Mouse (Mus musculus) v-Abl transformed pro-B cells (cell line): ENCODE results near the gene Olfr586.

Source experiments
- in situ Hi-C, 2 experiments: fragments of 400-800 bp; cut with MboI; formaldehyde crosslinking; loops; one replicate each; pipeline ENCODE4 v1.15.1; 2025; ENCODE audit not compliant: unreplicated experiment in 2 of 2

The Olfr586 gene

DNA sequence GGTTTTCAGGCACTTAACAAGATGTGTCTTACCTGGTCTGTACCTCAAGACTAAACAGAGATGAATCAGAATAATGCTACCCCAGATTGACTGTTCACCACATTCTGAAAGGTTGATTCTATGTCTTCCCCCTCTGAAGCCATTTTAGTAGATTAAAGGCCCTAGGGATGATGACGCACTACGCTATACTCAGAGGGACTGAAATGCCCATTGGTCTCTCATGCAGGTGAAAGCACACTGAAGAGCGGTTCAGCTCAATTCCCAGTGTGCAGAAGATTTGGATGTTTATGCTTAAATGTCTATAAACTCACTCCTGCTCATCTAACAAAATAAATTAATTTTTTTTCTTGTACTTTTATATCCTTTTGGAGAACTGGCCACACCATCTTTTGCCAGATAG lies at the start of gene Olfr586:
Gene Olfr586 (minus strand): TSS at position 101 of the 400 bp plus-strand sequence.
- in situ Hi-C loops, result no loop called here

DNA sequence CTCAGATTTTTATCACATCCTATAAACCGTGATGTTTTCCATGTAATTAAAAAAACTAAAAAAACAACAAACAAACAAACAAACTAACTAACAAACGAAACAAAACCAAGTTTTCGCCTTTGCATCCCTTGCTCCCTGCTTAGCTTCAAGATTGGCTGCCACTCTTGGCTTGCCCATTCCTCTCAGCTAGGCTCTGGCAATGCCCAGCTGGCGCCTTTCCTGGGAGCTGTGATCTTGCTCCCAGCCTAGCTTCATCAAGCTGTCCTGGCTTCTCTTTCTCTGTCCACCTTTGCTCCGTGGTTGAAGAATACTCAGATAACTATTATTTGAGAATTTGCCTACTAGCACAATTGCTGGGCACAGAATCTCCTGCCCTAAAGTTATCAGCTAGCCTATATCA lies 44.3 kb upstream of the Olfr586 start:
- in situ Hi-C loops, result no loop called here

DNA sequence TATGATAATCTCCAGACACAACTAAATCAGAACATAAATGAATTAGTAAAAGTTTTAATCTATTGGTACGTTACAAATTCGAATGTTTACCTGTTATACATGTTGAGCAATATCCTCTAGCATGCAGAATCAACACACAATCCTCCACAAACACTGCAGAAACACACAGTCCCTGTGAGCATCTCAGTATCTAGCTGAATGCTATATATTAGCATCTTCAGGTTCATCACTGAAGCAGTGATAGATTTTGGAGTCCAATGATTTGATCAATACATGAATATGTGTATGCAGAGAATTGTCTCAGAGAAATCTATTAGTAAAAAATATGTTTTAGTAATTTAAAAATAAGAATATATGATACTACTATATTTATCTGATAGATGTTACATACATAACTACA lies 30.8 kb upstream of the Olfr586 start, which contains the start of gene Olfr589:
Gene Olfr589 (minus strand): TSS at position 101 of the 400 bp plus-strand sequence.
- in situ Hi-C loops, result no loop called here

DNA sequence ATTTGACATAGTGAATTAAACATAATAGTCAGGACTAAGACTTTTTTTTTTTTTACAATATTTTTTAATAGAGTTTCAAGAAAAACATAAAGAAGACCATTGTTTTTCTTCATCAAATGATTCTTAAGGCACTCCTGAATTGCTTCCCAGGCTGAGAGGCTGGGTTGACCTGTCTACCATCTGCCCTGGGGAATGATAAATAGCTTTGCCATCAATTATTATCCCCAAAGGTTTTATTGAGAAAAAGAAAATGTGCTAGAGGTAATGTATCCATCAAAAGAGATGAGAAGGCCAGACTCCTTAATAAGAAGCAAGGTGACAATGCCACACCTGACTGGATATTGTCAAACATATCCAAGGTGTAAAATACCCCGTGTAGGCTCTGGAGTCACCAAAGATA lies 15.1 kb upstream of the Olfr586 start, which contains the start of gene Olfr588-ps1:
Gene Olfr588-ps1 (plus strand): TSS at position 301 of the 400 bp plus-strand sequence.
- in situ Hi-C loops, result no loop called here

DNA sequence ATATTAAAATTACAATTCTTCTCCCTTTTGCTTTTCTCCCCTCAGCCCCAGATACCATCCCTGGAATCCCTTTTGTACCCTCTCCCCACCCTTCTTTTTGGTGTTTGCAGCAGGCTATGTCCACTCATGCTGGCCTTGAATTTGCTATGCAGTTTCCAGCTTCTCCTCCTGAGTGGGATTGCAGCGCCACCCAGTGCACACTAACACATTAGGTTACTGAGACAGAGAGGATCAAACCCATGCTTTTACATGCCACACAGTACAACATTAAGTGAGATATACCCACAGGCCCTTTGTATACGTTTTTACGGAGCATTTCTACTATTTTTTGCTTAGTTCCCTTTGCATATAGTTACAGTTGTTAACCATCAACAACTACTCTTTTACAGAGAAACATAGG lies 6.0 kb downstream of the Olfr586 start:
- in situ Hi-C loops, result no loop called here

DNA sequence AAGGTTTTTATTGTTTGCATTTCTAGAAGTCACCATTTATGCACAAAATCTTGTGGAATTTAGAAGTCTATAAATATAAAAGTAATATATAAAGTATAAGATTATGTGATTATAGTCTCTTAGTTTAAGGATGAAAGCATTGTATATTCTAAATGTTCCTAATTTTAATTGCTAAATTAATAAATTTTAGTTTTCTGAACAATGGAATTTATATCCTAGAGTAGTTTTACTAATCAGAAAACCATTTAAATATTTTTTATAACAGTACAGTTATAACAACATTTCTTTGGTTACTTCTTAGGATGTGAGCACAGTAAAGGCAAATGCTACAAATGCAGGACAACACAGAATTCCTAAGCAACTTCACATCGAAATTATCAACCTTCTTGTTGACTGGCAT lies 28.0 kb downstream of the Olfr586 start, which contains the start of gene Olfr585:
Gene Olfr585 (plus strand): TSS at position 301 of the 400 bp plus-strand sequence.
- in situ Hi-C loops, result no loop called here

DNA sequence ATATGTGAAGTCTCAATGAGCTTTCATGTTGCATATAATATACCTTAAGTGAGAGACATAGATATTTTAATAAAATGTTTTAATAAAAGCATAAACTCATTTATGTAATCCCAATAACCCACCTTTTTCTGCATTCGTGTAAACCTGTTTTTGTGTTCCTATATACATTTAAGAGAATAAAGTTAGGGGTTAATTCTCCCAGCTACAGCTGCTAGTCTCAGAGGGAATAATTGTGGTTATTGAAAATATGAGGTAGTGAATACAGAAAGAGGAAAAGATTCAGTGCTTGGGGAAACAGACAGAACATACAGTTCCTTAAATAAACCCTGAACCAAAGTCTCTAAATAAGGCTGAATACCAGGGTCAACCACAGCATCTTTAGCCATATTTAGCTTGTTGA lies 43.9 kb downstream of the Olfr586 start, which contains the start of gene Olfr584:
Gene Olfr584 (plus strand): TSS at position 301 of the 400 bp plus-strand sequence.
- in situ Hi-C loops, result no loop called here
